ENCODE assay signal across 2 mouse cellular contexts in genomic region chr2:158046186-158046585, GRCm38 (mm10).
A peak's percentile ranks its signal among the peaks of the same experiment; 100 is the strongest.
TF ChIP-seq lines count a peak whose summit lies in the region.

No protein-coding gene starts in this region.

TF ChIP-seq in CH12.LX, 34 proteins besides CTCF, POLR2A, EP300 and RAD21 (continued from another document):
- peak; percentile 61; the same call in 1 of the 2 replicates for TF ChIP-seq MAFK (IDR thresholded peaks at IDR 0.05; ENCODE audit: insufficient replicate concordance, low read length)

TF ChIP-seq in MEL, 35 proteins besides CTCF, POLR2A, EP300 and RAD21 (continued from another document):
- no peak for TF ChIP-seq MYB (IDR thresholded peaks at IDR 0.05; ENCODE audit: low read depth, low read length)
- peak; percentile 23; the same call in 1 of the 2 replicates for TF ChIP-seq MAFK (IDR thresholded peaks at IDR 0.05; ENCODE audit: borderline replicate concordance, low read depth, low read length)
